Mouse (Mus musculus): Measurements from ENCODE around the gene Zp3. TPM values are rescaled to one million over a fixed set of nuclear protein-coding genes. Genes with fewer than 3 reads are reported as not detected.
A peak's percentile ranks its signal among the peaks of the same experiment; 100 is the strongest.

Gene Zp3
- polyA plus RNA-seq, 1 experiment = not detected

- WGBS = 24% methylated on average over 24 of the region's 24 CpGs
- H3K27ac ChIP-seq (ENCODE audit: control insufficient read depth, insufficient read depth, low read depth, low read length, poor library complexity) = no peak overlapping the region
- peaks cover 5% of the 10 kb centered on the region; the same call in 1 of the 2 replicates for H3K4me1 ChIP-seq (ENCODE audit: control insufficient read depth, insufficient read depth, low read length)
- TF ChIP-seq POLR2A (IDR thresholded peaks at IDR 0.05; ENCODE audit: borderline replicate concordance, control insufficient read depth, low read depth, low read length) (no peak), CTCF (IDR thresholded peaks at IDR 0.05; ENCODE audit: control insufficient read depth, insufficient read depth, low read length) (peak; percentile 26; the same call in 1 of the 2 replicates)
- H3K4me3 ChIP-seq (replicated peaks; ENCODE audit: control insufficient read depth, low read depth, low read length) = no peak overlapping the region
Observed at GRCm38 (mm10) chr5:135965501-135965930, 14.4 kb upstream of the Zp3 start.

GRCm38 (mm10) chr5:135966866-135967265 lies 13.0 kb upstream of the Zp3 start:
- Histone ChIP-seq H3K4me1 (ENCODE audit: control insufficient read depth, insufficient read depth, low read length) (peaks cover 1% of the 10 kb centered on the region; the same call in 1 of the 2 replicates), H3K27ac (ENCODE audit: control insufficient read depth, insufficient read depth, low read depth, low read length, poor library complexity) (no peak overlapping the region), H3K4me3 (replicated peaks; ENCODE audit: control insufficient read depth, low read depth, low read length) (no peak overlapping the region)
- WGBS = 58% methylated on average over 9 of the region's 9 CpGs
- TF ChIP-seq POLR2A (IDR thresholded peaks at IDR 0.05; ENCODE audit: borderline replicate concordance, control insufficient read depth, low read depth, low read length) = no peak
- TF ChIP-seq CTCF (IDR thresholded peaks at IDR 0.05; ENCODE audit: control insufficient read depth, insufficient read depth, low read length) = peak; percentile 52; the same call in 1 of the 2 replicates

GRCm38 (mm10) chr5:135968781-135969180 lies 11.1 kb upstream of the Zp3 start:
- no peak overlapping the region for H3K4me3 ChIP-seq (replicated peaks; ENCODE audit: control insufficient read depth, low read depth, low read length)
- 63% methylated on average over 1 of the region's 1 CpGs for WGBS
- no peak overlapping the region for H3K27ac ChIP-seq (ENCODE audit: control insufficient read depth, insufficient read depth, low read depth, low read length, poor library complexity)
- TF ChIP-seq CTCF (IDR thresholded peaks at IDR 0.05; ENCODE audit: control insufficient read depth, insufficient read depth, low read length) (no peak), POLR2A (IDR thresholded peaks at IDR 0.05; ENCODE audit: borderline replicate concordance, control insufficient read depth, low read depth, low read length) (no peak)
- H3K4me1 ChIP-seq (ENCODE audit: control insufficient read depth, insufficient read depth, low read length) = no peaks in the 10 kb centered on the region

- 86% methylated on average over 6 of the region's 6 CpGs for WGBS
- TF ChIP-seq CTCF (IDR thresholded peaks at IDR 0.05; ENCODE audit: control insufficient read depth, insufficient read depth, low read length) = no peak
- TF ChIP-seq POLR2A (IDR thresholded peaks at IDR 0.05; ENCODE audit: borderline replicate concordance, control insufficient read depth, low read depth, low read length) = no peak
- Histone ChIP-seq H3K4me3 (replicated peaks; ENCODE audit: control insufficient read depth, low read depth, low read length) (no peak overlapping the region), H3K27ac (ENCODE audit: control insufficient read depth, insufficient read depth, low read depth, low read length, poor library complexity) (no peak overlapping the region), H3K4me1 (ENCODE audit: control insufficient read depth, insufficient read depth, low read length) (no peaks in the 10 kb centered on the region)
Observed at GRCm38 (mm10) chr5:135970247-135970646, 9.7 kb upstream of the Zp3 start.

GRCm38 (mm10) chr5:135971876-135972275 lies 8.0 kb upstream of the Zp3 start:
- Histone ChIP-seq H3K27ac (ENCODE audit: control insufficient read depth, insufficient read depth, low read depth, low read length, poor library complexity) (no peak overlapping the region), H3K4me3 (replicated peaks; ENCODE audit: control insufficient read depth, low read depth, low read length) (no peak overlapping the region), H3K4me1 (ENCODE audit: control insufficient read depth, insufficient read depth, low read length) (no peaks in the 10 kb centered on the region)
- 75% methylated on average over 7 of the region's 7 CpGs for WGBS
- TF ChIP-seq POLR2A (IDR thresholded peaks at IDR 0.05; ENCODE audit: borderline replicate concordance, control insufficient read depth, low read depth, low read length) = no peak
- TF ChIP-seq CTCF (IDR thresholded peaks at IDR 0.05; ENCODE audit: control insufficient read depth, insufficient read depth, low read length) = no peak

- TF ChIP-seq CTCF (IDR thresholded peaks at IDR 0.05; ENCODE audit: control insufficient read depth, insufficient read depth, low read length) = no peak
- no peak for TF ChIP-seq POLR2A (IDR thresholded peaks at IDR 0.05; ENCODE audit: borderline replicate concordance, control insufficient read depth, low read depth, low read length)
- 24% methylated on average over 9 of the region's 9 CpGs for WGBS
- no peaks in the 10 kb centered on the region for H3K4me1 ChIP-seq (ENCODE audit: control insufficient read depth, insufficient read depth, low read length)
- no peak within 1 kb of the TSS for H3K27ac ChIP-seq (ENCODE audit: control insufficient read depth, insufficient read depth, low read depth, low read length, poor library complexity)
- H3K4me3 ChIP-seq (replicated peaks; ENCODE audit: control insufficient read depth, low read depth, low read length) = no peak within 1 kb of the TSS
Observed at GRCm38 (mm10) chr5:135974365-135974764, 5.5 kb upstream of the Zp3 start, which contains the start of gene Ssc4d. Gene Ssc4d (minus strand): TSS chr5:135974531.

GRCm38 (mm10) chr5:135975893-135976668 lies 3.8 kb upstream of the Zp3 start:
- no peak for TF ChIP-seq POLR2A (IDR thresholded peaks at IDR 0.05; ENCODE audit: borderline replicate concordance, control insufficient read depth, low read depth, low read length)
- no peak for TF ChIP-seq CTCF (IDR thresholded peaks at IDR 0.05; ENCODE audit: control insufficient read depth, insufficient read depth, low read length)
- H3K27ac ChIP-seq (ENCODE audit: control insufficient read depth, insufficient read depth, low read depth, low read length, poor library complexity) = no peak overlapping the region; the same call in 1 of the 2 replicates

GRCm38 (mm10) chr5:135979381-135979780 lies 518 bp upstream of the Zp3 start:
- Histone ChIP-seq H3K4me3 (replicated peaks; ENCODE audit: control insufficient read depth, low read depth, low read length) (no peak overlapping the region), H3K4me1 (ENCODE audit: control insufficient read depth, insufficient read depth, low read length) (no peaks in the 10 kb centered on the region), H3K27ac (ENCODE audit: control insufficient read depth, insufficient read depth, low read depth, low read length, poor library complexity) (no peak overlapping the region)
- TF ChIP-seq CTCF (IDR thresholded peaks at IDR 0.05; ENCODE audit: control insufficient read depth, insufficient read depth, low read length) (no peak), POLR2A (IDR thresholded peaks at IDR 0.05; ENCODE audit: borderline replicate concordance, control insufficient read depth, low read depth, low read length) (no peak)
- WGBS = 80% methylated on average over 5 of the region's 5 CpGs

More at GRCm38 (mm10) chr5:135975893-135976668, 3.8 kb upstream of the Zp3 start:
- no peak overlapping the region for H3K4me3 ChIP-seq (replicated peaks; ENCODE audit: control insufficient read depth, low read depth, low read length)
- WGBS = 86% methylated on average over 8 of the region's 8 CpGs
- no peaks in the 10 kb centered on the region for H3K4me1 ChIP-seq (ENCODE audit: control insufficient read depth, insufficient read depth, low read length)
